Comparison of ENCODE assay signal across 8 mouse cellular contexts in genomic region chrX:169972791-169973494, GRCm38 (mm10). TPM values are rescaled to one million over a fixed set of nuclear protein-coding genes. Genes with fewer than 3 reads are reported as not detected.
A peak's percentile ranks its signal among the peaks of the same experiment; 100 is the strongest.
DNase-seq lines count a peak whose midpoint lies in the region; ATAC-seq and TF ChIP-seq lines count a peak whose summit lies in the region.
"Not testable (repeated sequence)": the region's sequence is repeated elsewhere in the genome, so short reads cannot be mapped to it uniquely, and the experiment has no call there.

No protein-coding gene starts in this region.

- H3K9ac ChIP-seq in hindbrain, embryonic 14.5 days, result not testable (repeated sequence)

- H3K9me3 ChIP-seq in hindbrain, embryonic 14.5 days (ENCODE audit: control insufficient read depth, low read length), result not testable (repeated sequence)

- not testable (repeated sequence) for H3K27ac ChIP-seq in hindbrain, embryonic 14.5 days
- peak overlapping the region; percentile 4; the same call in 1 of the 2 replicates for H3K27ac ChIP-seq in layer of hippocampus, adult 2 months

- not testable (repeated sequence) for H3K27me3 ChIP-seq in hindbrain, embryonic 14.5 days (ENCODE audit: control insufficient read depth, insufficient read depth, low read length)

- not testable (repeated sequence) for H3K36me3 ChIP-seq in hindbrain, embryonic 14.5 days (replicated peaks; ENCODE audit: control insufficient read depth, insufficient read depth)

- not testable (repeated sequence) for H3K4me2 ChIP-seq in hindbrain, embryonic 14.5 days (replicated peaks)

- WGBS in hindbrain, embryonic 14.5 days, result 80% methylated on average over 6 of the region's 6 CpGs

- ATAC-seq in granulocyte monocyte progenitor cell, adult 5-6 weeks (replicated peaks; ENCODE audit: poor library complexity, severe bottlenecking), result peak; percentile 64
- not testable (repeated sequence) for ATAC-seq in hindbrain, embryonic 14.5 days (ENCODE audit: low FRiP score)

- H3K4me3 ChIP-seq in hindbrain, embryonic 14.5 days (replicated peaks; ENCODE audit: low read length); layer of hippocampus, adult 2 months: not testable (repeated sequence)

- not testable (repeated sequence) for TF ChIP-seq CTCF in layer of hippocampus, adult 2 months (conservative IDR thresholded peaks at IDR 0.05)

- not testable (repeated sequence) for H3K4me1 ChIP-seq in hindbrain, embryonic 14.5 days (replicated peaks; ENCODE audit: control insufficient read depth, insufficient read depth, low read length)

- peak; percentile 29 for DNase-seq in ZHBTc4 (ENCODE audit: low read depth, low spot score)
- peak; percentile 5 for DNase-seq in cerebellum, adult 9-11 months
- DNase-seq in hindbrain, embryonic 14.5 days (ENCODE audit: low spot score), result peak; percentile 26
- DNase-seq in layer of hippocampus, adult 2 months (ENCODE audit: low spot score in 2 of 2), result not testable (repeated sequence)
- peak; percentile 18 for DNase-seq in lung, postnatal 10 days
- peak; percentile 50 for DNase-seq in ovary, adult 18-20 months (ENCODE audit: low spot score)
- DNase-seq in thymus, postnatal 0 days (ENCODE audit: low spot score), result peak; percentile 12

RNA-seq across cellular contexts. Expression of gene Gm21887, which starts 36.5 kb away (rescaled TPM):
- total RNA-seq in granulocyte monocyte progenitor cell, adult 5-6 weeks (2014; fragmentation: Nextera tagmentation), result 36.7 and 87.7 TPM in 2 replicates
- 163 and 210 TPM in 2 replicates for total RNA-seq in granulocyte monocyte progenitor cell, adult 5-6 weeks (2017)
- 109 and 130 TPM in 2 replicates for polyA plus RNA-seq in hindbrain, embryonic 14.5 days (2014; fragmentation: Nextera tagmentation; extraction: Ambion mirVana)
- 100 to 1,000 TPM; 208 to 264 TPM for total RNA-seq in layer of hippocampus, adult 2 months (2021)
- 166 and 243 TPM in 2 replicates for polyA plus RNA-seq in thymus, postnatal 0 days (2015; fragmentation: Nextera tagmentation; extraction: Ambion mirVana)
